Comparison of ENCODE assay signal across 11 mouse cellular contexts in the genomic region with DNA sequence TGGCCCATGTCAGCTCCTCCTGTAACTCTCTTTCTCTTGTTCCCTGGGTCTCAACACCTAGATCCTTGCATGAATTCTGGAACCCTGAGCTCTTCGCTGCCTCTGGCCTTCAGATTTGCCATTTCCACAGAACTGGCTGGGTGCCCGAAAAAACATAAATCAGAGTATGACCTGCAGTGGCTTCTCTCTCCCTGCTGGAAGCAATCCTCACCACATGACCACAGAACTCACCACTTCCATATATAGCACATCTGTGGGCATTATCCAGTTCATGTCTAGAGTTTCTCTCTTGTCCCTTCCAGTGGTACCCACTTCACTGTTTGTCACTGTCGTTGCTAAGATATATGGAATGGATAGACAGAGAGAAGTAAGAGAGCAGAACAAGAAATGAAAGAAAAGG. TPM values are rescaled to one million over a fixed set of nuclear protein-coding genes. Genes with fewer than 3 reads are reported as not detected.
DNase-seq lines count a peak whose midpoint lies in the region; ATAC-seq lines count a peak whose summit lies in the region.
"Had no signal": no experiment of that assay in that cellular context is flagged by ENCODE, and none has a peak within 500 bp of the region (broad histone marks: within the 10 kb centered on the region; RNA-seq: fewer than 3 reads in every experiment).

No protein-coding gene starts in this region.

- ATAC-seq in heart, embryonic 12.5 days (ENCODE audit: insufficient number of reproducible peaks, low FRiP score): peak; percentile 56; the same call in 1 of the 2 replicates
- ATAC-seq: forebrain, embryonic 14.5 days had no signal

- peak overlapping the region; percentile 88 for H3K27ac ChIP-seq in heart, embryonic 12.5 days (ENCODE audit: poor library complexity, severe bottlenecking)
- H3K27ac ChIP-seq: liver, embryonic 14.5 days had no signal

- no peak overlapping the region for H3K4me2 ChIP-seq in heart, embryonic 12.5 days

- H3K9me3 ChIP-seq in heart, embryonic 12.5 days (replicated peaks): no peaks in the 10 kb centered on the region

- 34% methylated on average over 3 of the region's 3 CpGs for WGBS in heart, embryonic 12.5 days

- no peaks in the 10 kb centered on the region for H3K36me3 ChIP-seq in heart, embryonic 12.5 days

- no peaks in the 10 kb centered on the region for H3K27me3 ChIP-seq in heart, embryonic 12.5 days (replicated peaks)

- peaks cover 37% of the 10 kb centered on the region for H3K4me1 ChIP-seq in heart, embryonic 12.5 days (replicated peaks)

- no peak overlapping the region for H3K9ac ChIP-seq in heart, embryonic 12.5 days
- H3K9ac ChIP-seq: liver, embryonic 14.5 days had no signal

- no peak overlapping the region for H3K4me3 ChIP-seq in heart, embryonic 12.5 days

- DNase-seq in heart, adult 9 months (ENCODE audit: low spot score in 2 of 2): no peak
- peak; percentile 95 for DNase-seq in 3T3-L1 (ENCODE audit: low read depth, low spot score)
- peak; percentile 16 for DNase-seq in brain, adult 2 months (ENCODE audit: low read depth, low spot score)
- DNase-seq in kidney, postnatal 36 days: peak; percentile 54 to 59
- DNase-seq in retina, postnatal 1 day: no peak
- DNase-seq in frontal cortex, postnatal 25 days (ENCODE audit: low spot score in 2 of 2): no peak
- DNase-seq in cerebellum, postnatal 36 days: no peak
- DNase-seq: thymus, adult 18-20 months had no signal

RNA-seq across cellular contexts. Expression of gene Lamc2, which starts 13.0 kb away (rescaled TPM):
- polyA plus RNA-seq in heart, embryonic 12.5 days (2016; fragmentation: Nextera tagmentation; extraction: Ambion mirVana): 8.7 and 9.8 TPM in 2 replicates

Comparison
In these comparisons a context has a peak if more than half of its experiments do, and no peak if none do; other contexts are left out.
1. DNase-seq: peak in 3T3-L1 (single experiment), brain, adult 2 months (single experiment) and kidney, postnatal 36 days (2 of 2); none in heart, adult 9 months (0 of 2), retina, postnatal 1 day (single experiment), frontal cortex, postnatal 25 days (0 of 2) and cerebellum, postnatal 36 days (0 of 2).